Mouse (Mus musculus) midbrain, postnatal 0 days (tissue): ENCODE data around the gene Gm10722. TPM values are rescaled to one million over a fixed set of nuclear protein-coding genes. Genes with fewer than 3 reads are reported as not detected.
"Not testable (repeated sequence)": the region's sequence is repeated elsewhere in the genome, so short reads cannot be mapped to it uniquely, and the experiment has no call there.

Experiments used
- ATAC-seq: fragments of 200-750 bp; cut with Nextera tagmentation; 2 replicates; pipeline ENCODE4 v1.8.0; 2017; ENCODE audit warnings: moderate number of reproducible peaks, mild to moderate bottlenecking, moderate TSS enrichment, moderate library complexity; ENCODE audit not compliant: low FRiP score
- DNase-seq: peaks from one replicate; pipeline ENCODE4 v3.0.0-alpha.2; 2015; ENCODE audit warnings: low spot score
- H3K27ac ChIP-seq: fragments of 300-500 bp; sonication (generic); 2 replicates; pipeline ENCODE4 v1.5.1; 2014; ENCODE audit warnings: low read depth, mild to moderate bottlenecking, low read length, mixed read lengths
- H3K27me3 ChIP-seq: fragments of 300-500 bp; sonication (generic); 2 replicates; pipeline ENCODE4 v1.6.1; 2014; ENCODE audit warnings: low read length, control low read depth, mixed read lengths; ENCODE audit not compliant: insufficient read depth
- H3K36me3 ChIP-seq: fragments of 300-500 bp; sonication (generic); 2 replicates; pipeline ENCODE4 v1.6.1; 2014; ENCODE audit warnings: low read length, control low read depth, mixed read lengths; ENCODE audit not compliant: insufficient read depth
- H3K4me1 ChIP-seq: fragments of 300-500 bp; sonication (generic); 2 replicates; pipeline ENCODE4 v1.6.1; 2014; ENCODE audit warnings: mild to moderate bottlenecking, control low read depth, antibody characterized with exemption, low read length, mixed read lengths; ENCODE audit not compliant: insufficient read depth
- H3K4me2 ChIP-seq: fragments of 300-500 bp; sonication (generic); 2 replicates; pipeline ENCODE4 v1.6.1; 2014; ENCODE audit warnings: low read depth, mild to moderate bottlenecking, low read length, mixed read lengths; ENCODE audit not compliant: poor library complexity, severe bottlenecking
- H3K4me3 ChIP-seq: fragments of 300-500 bp; sonication (generic); 2 replicates; pipeline ENCODE4 v1.5.1; 2014; ENCODE audit warnings: low read depth, mild to moderate bottlenecking, low read length, moderate library complexity
- H3K9ac ChIP-seq: fragments of 300-500 bp; sonication (generic); replicated peaks from 2 replicates; pipeline ENCODE4 v1.6.1; 2014; ENCODE audit warnings: mild to moderate bottlenecking, low read length, moderate library complexity, mixed read lengths; ENCODE audit not compliant: poor library complexity, severe bottlenecking
- H3K9me3 ChIP-seq: fragments of 300-500 bp; sonication (generic); 2 replicates; pipeline ENCODE4 v1.6.1; 2016; ENCODE audit warnings: low read length, control low read depth
- WGBS: fragments of 180-500 bp; shearing (Covaris S2); extraction: QIAGEN DNeasy Blood & Tissue Kit; methylation state at CpG from one replicate; pipeline ENCODE4 v1.1.7; 2014; 5-methylcytosine and 5-hydroxymethylcytosine counted together
- microRNA-seq: library from miRNA; unstranded; fragments of <30 nt; microRNA quantifications from one replicate; pipeline ENCODE4, GENCODE M21; 2016; ENCODE audit warnings: borderline number of aligned reads
- polyA plus RNA-seq: library from polyadenylated mRNA; unstranded; fragments of >200 nt; fragmentation: Nextera tagmentation; extraction: Ambion mirVana; gene quantifications from 2 replicates; pipeline ENCODE4 v1.2.1, GENCODE M21; 2015
- total RNA-seq: library from RNA; depleted of rRNA; stranded (reverse); fragments of >200 nt; gene quantifications from 2 replicates; pipeline ENCODE4 v1.2.3, GENCODE M21; 2014; rRNA removed

Gm10722 gene
- total and polyA plus RNA-seq, 2 experiments from 2014 or later, result not detected

GRCm38 (mm10) chr9:3030677-3031318 is 30.1 kb downstream of the Gm10722 start:
- ATAC-seq (0 out of 2 replicates have a peak, but pooled peaks have one; percentile 48), DNase-seq (peak; percentile 94)
- not testable (repeated sequence) for H3K9ac ChIP-seq, H3K9me3 ChIP-seq, H3K4me3 ChIP-seq, H3K27me3 ChIP-seq, H3K4me2 ChIP-seq, H3K4me1 ChIP-seq, H3K27ac ChIP-seq, H3K36me3 ChIP-seq
- 70% methylated on average over 2 of the region's 10 CpGs for WGBS

- not testable (repeated sequence) for H3K4me3 ChIP-seq, DNase-seq, H3K9ac ChIP-seq, H3K9me3 ChIP-seq, ATAC-seq, H3K4me1 ChIP-seq, H3K36me3 ChIP-seq, H3K27me3 ChIP-seq, H3K27ac ChIP-seq, H3K4me2 ChIP-seq
- WGBS, result no CpG with 5 or more reads among the region's 8 CpGs
These were observed 33.6 kb downstream of the Gm10722 start, which contains the start of gene Gm17535 for GRCm38 (mm10) chr9:3034299-3034698. TSS of gene Gm17535 (plus strand) at chr9:3034599.

- H3K9me3 ChIP-seq, H3K4me2 ChIP-seq, DNase-seq, H3K4me3 ChIP-seq, H3K9ac ChIP-seq, H3K27ac ChIP-seq, ATAC-seq, H3K27me3 ChIP-seq, H3K4me1 ChIP-seq, H3K36me3 ChIP-seq: not testable (repeated sequence)
- 79% methylated on average over 6 of the region's 8 CpGs for WGBS
These were observed 35.9 kb downstream of the Gm10722 start, which contains the start of gene Gm10715 for GRCm38 (mm10) chr9:3036577-3036976. TSS of gene Gm10715 (plus strand) at chr9:3036877.

DNA sequence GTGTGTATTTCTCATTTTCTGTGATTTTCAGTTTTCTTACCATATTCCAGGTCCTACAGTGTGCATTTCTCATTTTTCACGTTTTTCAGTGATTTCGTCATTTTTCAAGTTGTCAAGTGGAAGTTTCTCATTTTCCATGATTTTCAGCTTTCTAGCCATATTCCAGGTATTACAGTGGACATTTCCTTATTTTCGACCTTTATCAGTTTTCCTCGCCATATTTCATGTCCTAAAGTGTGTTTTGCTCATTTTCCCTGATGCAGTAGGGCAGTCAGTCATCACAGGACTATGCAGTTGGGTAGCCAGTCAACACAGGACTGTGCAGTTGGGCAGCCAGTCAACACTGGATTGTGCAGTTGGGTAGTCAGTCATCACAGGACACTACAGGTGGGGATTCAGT is 37.4 kb downstream of the Gm10722 start:
- WGBS, result 63% methylated on average over 4 of the region's 4 CpGs
- H3K36me3 ChIP-seq, H3K27ac ChIP-seq, H3K4me3 ChIP-seq, ATAC-seq, H3K4me2 ChIP-seq, H3K9ac ChIP-seq, H3K27me3 ChIP-seq, H3K4me1 ChIP-seq, DNase-seq, H3K9me3 ChIP-seq: not testable (repeated sequence)

Small RNA genes within 50 kb of the gene (microRNA-seq; reads per million reads assigned to microRNA genes)
- gene Mir101c, result not detected

Other genes starting within 250 kb of the Gm10722 start
- not detected in 2 replicates for gene Gm11168, start 2.4 kb downstream of the Gm10722 start, total RNA-seq
- not detected in 2 replicates for gene Gm11168, start 2.4 kb downstream of the Gm10722 start, polyA plus RNA-seq
- not detected in 2 replicates for gene Gm10721, start 12.2 kb downstream of the Gm10722 start, total RNA-seq
- not detected in 2 replicates for gene Gm10721, start 12.2 kb downstream of the Gm10722 start, polyA plus RNA-seq
- gene Gm10720, start 14.7 kb downstream of the Gm10722 start, total RNA-seq, result not detected in 2 replicates
- gene Gm10720, start 14.7 kb downstream of the Gm10722 start, polyA plus RNA-seq, result not detected in 2 replicates
- gene Gm10719, start 16.5 kb downstream of the Gm10722 start, total RNA-seq, result 2.1 TPM in 1 of 2 replicates, not detected in the other
- gene Gm10719, start 16.5 kb downstream of the Gm10722 start, polyA plus RNA-seq, result 0.27 TPM in 1 of 2 replicates, not detected in the other
- 1.2 TPM in 1 of 2 replicates, not detected in the other for gene Gm10718, start 22.6 kb downstream of the Gm10722 start, total RNA-seq
- 0.27 TPM in 1 of 2 replicates, not detected in the other for gene Gm10718, start 22.6 kb downstream of the Gm10722 start, polyA plus RNA-seq
- gene Gm10717, start 24.5 kb downstream of the Gm10722 start, total RNA-seq, result not detected in 2 replicates
- 0.56 TPM in 1 of 2 replicates, not detected in the other for gene Gm10717, start 24.5 kb downstream of the Gm10722 start, polyA plus RNA-seq
- gene Gm17535, start 33.7 kb downstream of the Gm10722 start, total RNA-seq, result not detected in 2 replicates
- not detected in 2 replicates for gene Gm17535, start 33.7 kb downstream of the Gm10722 start, polyA plus RNA-seq
- not detected in 2 replicates for gene Gm10715, start 36.0 kb downstream of the Gm10722 start, total RNA-seq
- not detected in 2 replicates for gene Gm10715, start 36.0 kb downstream of the Gm10722 start, polyA plus RNA-seq